Mouse (Mus musculus) small intestine, adult 10 weeks (tissue): ENCODE results near the gene Gm21679. TPM values are rescaled to one million over a fixed set of nuclear protein-coding genes. Genes with fewer than 3 reads are reported as not detected.

Experiments used
- polyA plus RNA-seq: library from polyadenylated mRNA; stranded (reverse); fragments of 350-450 nt; fragmentation: Illumina TruSeq; extraction: RNeasy Lipid Tissue Mini Kit (QIAGEN cat#74804); gene quantifications from one replicate; pipeline ENCODE4 v1.2.3, GENCODE M21; 2014; ENCODE audit warnings: low replicate concordance

Gm21679 gene
- not detected for polyA plus RNA-seq

GRCm38 (mm10) chrY:29683270-29683669, at the start of gene Gm21679:
Gene Gm21679 (minus strand): TSS chrY:29683370.

